Mouse (Mus musculus) cerebellum, adult 2 months (tissue): ENCODE data around the gene Wdpcp. TPM values are rescaled to one million over a fixed set of nuclear protein-coding genes. Genes with fewer than 3 reads are reported as not detected.

ENCODE experiments used
- DNase-seq, 2 experiments: peaks; one replicate each; pipeline ENCODE4 v3.0.0; 2021
- H3K27ac ChIP-seq: fragments of 200-500 bp; 2 replicates; pipeline ENCODE4 v1.5.1; 2012; ENCODE audit warnings: low read length, control low read depth, inconsistent platforms; ENCODE audit not compliant: insufficient read depth
- H3K27me3 ChIP-seq: fragments of 200-500 bp; 2 replicates; pipeline ENCODE4 v1.6.1; 2012; ENCODE audit warnings: inconsistent platforms, mild to moderate bottlenecking, low read length, moderate library complexity; ENCODE audit not compliant: control insufficient read depth, insufficient read depth
- H3K4me1 ChIP-seq: fragments of 200-500 bp; 2 replicates; pipeline ENCODE4 v1.6.1; 2011; ENCODE audit warnings: low read length; ENCODE audit not compliant: control insufficient read depth, insufficient read depth
- H3K4me3 ChIP-seq: fragments of 200-500 bp; replicated peaks from 2 replicates; pipeline ENCODE3; 2011; ENCODE audit warnings: mild to moderate bottlenecking, low read depth, low read length, control low read depth; ENCODE audit not compliant: insufficient read depth
- CTCF ChIP-seq: fragments of 200-500 bp; IDR thresholded peaks from 2 replicates; pipeline ENCODE4 v1.5.1; 2011; ENCODE audit warnings: low read depth, mild to moderate bottlenecking, control low read depth, low read length, moderate library complexity, borderline replicate concordance; ENCODE audit not compliant: insufficient read depth
- POLR2A ChIP-seq: fragments of 200-500 bp; IDR thresholded peaks from 2 replicates; pipeline ENCODE4 v1.6.1; 2011; ENCODE audit warnings: low read length, control low read depth, borderline replicate concordance; ENCODE audit not compliant: insufficient read depth
- WGBS: fragments of 180-500 bp; shearing (Covaris S2); methylation state at CpG from one replicate; pipeline ENCODE4 v1.1.7; 2018; 5-methylcytosine and 5-hydroxymethylcytosine counted together
- polyA plus RNA-seq: library from polyadenylated mRNA; depleted of rRNA; stranded (reverse); fragments of >200 nt; gene quantifications from 2 replicates; pipeline ENCODE4 v1.2.3, GENCODE M21; 2012

Gene Wdpcp
- polyA plus RNA-seq, 1 experiment, result 4.3 TPM

GRCm38 (mm10) chr11:21546671-21547070, 25.4 kb upstream of the Wdpcp start:
- TF ChIP-seq POLR2A, result no peak
- no peak for TF ChIP-seq CTCF
- H3K4me1 ChIP-seq, result no peaks in the 10 kb centered on the region
- no peak overlapping the region for H3K27ac ChIP-seq
- 85% methylated on average over 1 of the region's 1 CpGs for WGBS
- H3K4me3 ChIP-seq, result no peak overlapping the region
- no peaks in the 10 kb centered on the region for H3K27me3 ChIP-seq
- no peak for DNase-seq

GRCm38 (mm10) chr11:21547518-21547917, 24.5 kb upstream of the Wdpcp start:
- TF ChIP-seq CTCF, result no peak
- Histone ChIP-seq H3K4me3 (no peak overlapping the region), H3K4me1 (no peaks in the 10 kb centered on the region), H3K27me3 (no peaks in the 10 kb centered on the region), H3K27ac (no peak overlapping the region)
- DNase-seq, result no peak

- 92% methylated on average over 2 of the region's 2 CpGs for WGBS
- H3K4me3 ChIP-seq, result no peak overlapping the region
- H3K4me1 ChIP-seq, result no peaks in the 10 kb centered on the region
- no peak for DNase-seq
- TF ChIP-seq POLR2A (no peak), CTCF (no peak)
- no peak overlapping the region for H3K27ac ChIP-seq
- H3K27me3 ChIP-seq, result no peaks in the 10 kb centered on the region
These were observed 23.0 kb upstream of the Wdpcp start for GRCm38 (mm10) chr11:21549052-21549451.

GRCm38 (mm10) chr11:21549754-21550153, 22.3 kb upstream of the Wdpcp start:
- H3K4me1 ChIP-seq, result no peaks in the 10 kb centered on the region
- no peak for TF ChIP-seq POLR2A
- no peak overlapping the region for H3K27ac ChIP-seq
- 90% methylated on average over 4 of the region's 4 CpGs for WGBS
- H3K27me3 ChIP-seq, result no peaks in the 10 kb centered on the region
- no peak for DNase-seq
- no peak overlapping the region for H3K4me3 ChIP-seq

- Histone ChIP-seq H3K4me3 (no peak overlapping the region), H3K4me1 (no peaks in the 10 kb centered on the region), H3K27me3 (no peaks in the 10 kb centered on the region), H3K27ac (no peak overlapping the region)
- 80% methylated on average over 12 of the region's 12 CpGs for WGBS
- TF ChIP-seq POLR2A (no peak), CTCF (no peak)
- DNase-seq, result no peak
These were observed 21.5 kb upstream of the Wdpcp start for GRCm38 (mm10) chr11:21550222-21551173.

- Histone ChIP-seq H3K4me3 (no peak overlapping the region), H3K27me3 (no peaks in the 10 kb centered on the region), H3K4me1 (no peaks in the 10 kb centered on the region), H3K27ac (no peak overlapping the region)
- TF ChIP-seq POLR2A, result no peak
- no peak for TF ChIP-seq CTCF
- 95% methylated on average over 3 of the region's 3 CpGs for WGBS
- DNase-seq, result no peak
These were observed 20.0 kb upstream of the Wdpcp start for GRCm38 (mm10) chr11:21552049-21552448.

- no peak for DNase-seq
- Histone ChIP-seq H3K4me3 (no peak overlapping the region), H3K27ac (no peak overlapping the region), H3K4me1 (no peaks in the 10 kb centered on the region; the same call in none of the 2 replicates), H3K27me3 (no peaks in the 10 kb centered on the region)
- 85% methylated on average over 11 of the region's 11 CpGs for WGBS
- TF ChIP-seq CTCF (no peak), POLR2A (no peak)
These were observed 12.3 kb upstream of the Wdpcp start for GRCm38 (mm10) chr11:21559727-21560126.

GRCm38 (mm10) chr11:21561347-21561746, 10.7 kb upstream of the Wdpcp start:
- no peak overlapping the region for H3K4me3 ChIP-seq
- peak; percentile 21 to 27 for DNase-seq
- WGBS, result 26% methylated on average over 5 of the region's 5 CpGs
- TF ChIP-seq CTCF, result no peak
- no peak for TF ChIP-seq POLR2A
- H3K27ac ChIP-seq, result no peak overlapping the region
- peaks cover 6% of the 10 kb centered on the region for H3K4me1 ChIP-seq
- H3K27me3 ChIP-seq, result no peaks in the 10 kb centered on the region
